Mouse (Mus musculus) regulatory T cell (primary cell): ENCODE measurements around the gene Ttc34.

Experiments
- in situ Hi-C: fragments of 300-600 bp; cut with MboI, MseI; formaldehyde crosslinking; loops from one replicate; pipeline ENCODE4 v1.15.1; 2025; ENCODE audit warnings: high pct_unique_total_duplicates

Ttc34 gene

GRCm38 (mm10) chr4:154857366-154858240, 20.3 kb downstream of the Ttc34 start:
- in situ Hi-C loops, result no loop called here

DNA sequence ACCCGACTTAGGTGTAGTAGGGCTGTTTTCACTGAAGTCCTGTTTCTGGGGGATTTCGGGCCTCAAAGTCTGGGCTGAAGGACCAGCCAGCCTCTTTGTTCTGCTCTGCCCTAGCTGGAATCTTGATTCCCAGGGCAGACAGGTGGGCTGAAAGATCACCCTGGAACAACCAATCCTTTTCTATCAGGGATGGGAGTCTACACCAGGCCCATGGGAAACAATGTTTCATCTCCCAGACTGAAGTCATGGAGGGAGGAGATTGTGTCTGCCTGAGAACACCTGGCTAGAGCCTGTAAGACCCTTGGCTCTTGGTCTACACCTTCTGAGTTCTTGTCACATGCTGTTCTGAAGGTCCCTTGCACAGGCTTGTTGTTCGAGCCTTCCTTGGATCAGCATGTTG, 21.3 kb downstream of the Ttc34 start:
- in situ Hi-C loops, result no loop called here

DNA sequence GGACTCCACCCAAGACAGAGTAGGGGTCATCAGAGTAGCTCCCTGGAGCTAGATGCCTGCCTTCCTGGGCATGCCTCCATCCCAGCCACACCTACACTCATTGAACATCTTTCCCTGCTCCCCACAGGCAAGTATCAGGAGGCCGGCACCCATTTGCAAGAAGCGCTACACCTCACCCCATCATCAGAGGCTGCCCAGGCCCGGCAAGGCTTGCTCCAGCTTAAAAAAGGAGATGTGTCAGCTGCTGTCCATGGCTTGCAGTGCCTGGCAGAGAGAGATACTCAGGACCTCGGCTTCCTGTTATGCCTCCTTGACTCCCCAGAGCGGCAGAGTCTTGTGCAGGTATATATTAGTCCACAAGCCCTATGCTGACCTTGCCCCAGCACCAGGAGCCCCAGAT, 24.7 kb downstream of the Ttc34 start:
- in situ Hi-C loops, result no loop called here

DNA sequence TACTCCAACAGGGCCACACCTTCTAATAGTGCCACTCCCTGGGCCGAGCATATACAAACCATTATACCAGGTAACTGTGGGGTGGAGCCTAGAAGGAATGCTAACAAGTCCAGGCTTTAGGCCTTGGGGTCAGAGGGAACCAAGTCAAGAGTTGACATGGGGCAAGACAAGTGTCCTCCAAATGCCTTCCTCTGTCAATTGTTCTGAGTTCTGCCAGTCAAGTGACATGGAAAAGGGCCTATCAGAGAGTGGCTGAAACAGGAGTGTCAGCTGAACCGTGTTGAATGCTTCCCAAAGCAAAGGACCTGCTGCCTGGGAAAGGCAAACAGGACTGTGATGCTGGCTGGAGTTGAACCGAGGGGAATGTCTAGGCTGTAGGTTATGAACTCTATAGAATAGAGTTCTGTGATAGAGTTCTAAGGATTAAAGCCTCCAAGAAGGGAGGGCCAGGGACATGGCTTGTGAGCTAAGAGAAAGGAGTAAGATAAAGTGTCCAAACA, 26.2 kb downstream of the Ttc34 start:
- in situ Hi-C loops, result no loop called here

DNA sequence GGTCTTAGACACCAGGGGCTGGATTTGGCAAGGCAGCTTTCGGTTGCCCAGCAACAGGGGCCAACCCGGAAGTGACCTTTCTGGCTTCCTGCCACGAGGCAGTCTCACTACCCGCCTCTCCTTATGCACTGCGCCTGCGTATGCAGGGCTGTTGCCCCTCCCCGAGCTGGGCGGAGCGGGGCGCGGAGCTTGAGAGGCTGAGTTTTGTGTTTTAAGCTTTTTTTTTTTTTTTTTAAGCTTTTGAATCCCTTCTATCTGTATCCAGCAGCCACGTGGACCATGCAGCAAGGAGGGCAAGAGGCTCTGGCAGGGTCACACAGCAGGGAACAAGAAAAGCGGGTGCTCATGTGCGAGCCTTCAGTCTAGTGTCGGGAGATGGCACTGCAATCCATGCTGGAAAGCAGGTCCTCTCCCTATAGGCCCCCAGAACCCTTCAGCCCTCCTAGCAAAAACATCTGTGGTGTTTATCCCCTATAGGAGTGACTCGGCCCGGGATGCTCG, 27.1 kb downstream of the Ttc34 start:
- in situ Hi-C loops, result no loop called here

DNA sequence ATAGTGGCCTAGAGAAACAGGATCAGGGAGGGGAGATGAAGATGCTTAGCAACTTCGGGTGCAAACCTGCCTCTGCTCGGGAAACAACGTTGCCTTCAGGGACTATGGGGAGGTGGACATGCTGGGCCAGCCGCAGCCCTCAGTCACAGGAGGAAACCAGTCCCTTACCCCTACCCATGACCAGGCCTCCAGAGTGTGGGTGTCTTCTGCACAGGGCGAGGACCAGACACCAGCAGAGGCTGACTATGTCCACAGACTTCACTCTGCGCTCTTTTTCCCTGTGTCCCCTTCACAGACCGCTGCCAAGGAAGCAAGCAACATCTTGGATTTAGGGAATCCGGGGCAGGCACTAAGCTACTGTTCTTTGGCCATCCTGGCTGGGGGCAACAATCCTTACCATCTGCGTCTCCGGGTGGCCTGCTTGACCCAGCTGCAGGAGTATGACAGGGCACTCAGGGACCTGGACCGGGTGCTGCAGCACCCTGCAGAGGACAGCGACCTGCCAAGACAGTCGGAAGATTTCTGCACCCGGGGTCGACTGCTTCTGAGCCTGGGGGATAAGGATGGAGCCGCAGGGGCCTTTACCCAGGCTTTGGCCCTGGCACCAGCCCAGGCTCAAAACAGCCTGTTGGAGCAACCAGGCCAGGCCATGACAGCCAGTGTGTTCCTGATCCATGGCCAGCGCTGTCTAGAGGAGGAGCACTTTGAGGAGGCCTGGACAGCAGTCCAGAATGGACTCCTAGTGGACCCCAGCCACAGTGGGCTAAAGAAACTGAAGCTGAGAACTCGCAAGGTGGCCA, 27.9 kb downstream of the Ttc34 start:
- in situ Hi-C loops, result loop anchor here (5.0 kb wide), 1 partner anchor 197 kb away; no protein-coding TSS in a partner anchor

GRCm38 (mm10) chr4:154866391-154866790, 29.1 kb downstream of the Ttc34 start:
- in situ Hi-C loops, result loop anchor here (5.0 kb wide), 1 partner anchor 196 kb away; no protein-coding TSS in a partner anchor

DNA sequence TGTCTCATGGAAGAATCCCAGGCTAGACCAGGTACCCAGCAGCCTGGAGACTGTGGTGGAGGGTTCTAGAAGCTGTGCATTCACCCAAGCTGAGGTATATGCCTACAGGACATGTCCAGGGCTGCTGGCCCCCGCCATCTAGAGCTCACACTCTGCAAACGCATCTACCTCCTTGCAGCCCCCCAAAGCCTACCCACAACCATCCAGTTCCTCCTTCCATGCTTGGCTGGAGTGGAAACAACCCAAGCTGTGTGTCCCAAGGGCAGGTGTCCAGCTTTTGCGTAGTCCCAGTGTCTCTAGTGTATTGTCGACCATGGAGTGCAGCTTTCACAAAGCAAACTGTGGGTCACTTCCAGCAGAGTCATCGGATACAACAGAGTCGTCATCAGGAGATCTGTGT, 30.0 kb downstream of the Ttc34 start:
- in situ Hi-C loops, result loop anchor here (5.0 kb wide), 1 partner anchor 195 kb away; no protein-coding TSS in a partner anchor

DNA sequence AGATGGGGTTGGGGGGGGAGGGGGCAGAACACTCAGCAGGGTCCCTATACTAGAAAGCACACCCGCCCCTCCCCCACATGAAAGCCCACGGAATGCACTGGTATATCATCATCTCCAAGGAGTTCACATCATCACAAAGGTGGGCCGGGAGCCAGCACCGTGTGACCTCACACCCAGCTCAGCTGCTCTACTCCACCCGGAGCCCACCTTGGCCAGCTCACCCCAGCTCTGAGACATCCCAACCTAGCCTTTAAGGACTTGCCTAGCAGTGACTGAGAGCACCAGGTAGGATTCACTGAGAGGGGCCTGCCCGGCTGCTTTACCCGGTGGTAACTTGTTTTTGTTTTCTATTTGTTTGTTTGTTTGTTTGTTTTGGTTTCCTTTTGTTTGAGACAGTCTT, 32.2 kb downstream of the Ttc34 start, which contains the start of gene Mmel1:
Gene Mmel1 (plus strand): TSS at position 146 of the 400 bp plus-strand sequence.
- in situ Hi-C loops, result loop anchor here (5.0 kb wide), 1 partner anchor 193 kb away; no protein-coding TSS in a partner anchor

GRCm38 (mm10) chr4:154870721-154871120, 33.5 kb downstream of the Ttc34 start:
- in situ Hi-C loops, result loop anchor here (5.0 kb wide), 1 partner anchor 53 kb away; no protein-coding TSS in a partner anchor

DNA sequence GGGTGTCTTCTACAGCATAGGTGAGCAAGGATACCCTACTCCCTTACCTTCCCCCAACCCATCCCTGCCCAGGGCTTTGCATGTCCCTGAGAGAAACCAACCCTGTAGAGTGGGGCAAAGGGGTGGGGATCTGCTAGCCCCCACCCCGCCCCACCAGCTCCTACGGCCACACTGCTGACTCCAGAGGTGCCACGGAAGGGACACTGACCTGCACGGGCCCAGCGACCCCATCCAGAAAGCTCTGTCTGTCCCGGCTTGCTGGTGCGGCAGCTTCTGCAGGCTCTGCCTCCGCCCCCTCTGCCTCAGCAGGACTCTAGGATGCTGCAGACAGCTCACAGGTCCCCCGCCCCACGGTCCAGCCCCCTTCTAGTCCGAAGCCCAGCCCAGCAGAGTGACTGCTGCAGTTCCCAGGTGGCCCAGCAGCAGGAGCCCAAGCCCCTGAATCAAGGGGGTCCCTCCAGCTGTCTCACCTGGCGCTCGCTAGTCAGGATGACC, 34.5 kb downstream of the Ttc34 start:
- in situ Hi-C loops, result loop anchor here (5.0 kb wide), 1 partner anchor 55 kb away; no protein-coding TSS in a partner anchor

DNA sequence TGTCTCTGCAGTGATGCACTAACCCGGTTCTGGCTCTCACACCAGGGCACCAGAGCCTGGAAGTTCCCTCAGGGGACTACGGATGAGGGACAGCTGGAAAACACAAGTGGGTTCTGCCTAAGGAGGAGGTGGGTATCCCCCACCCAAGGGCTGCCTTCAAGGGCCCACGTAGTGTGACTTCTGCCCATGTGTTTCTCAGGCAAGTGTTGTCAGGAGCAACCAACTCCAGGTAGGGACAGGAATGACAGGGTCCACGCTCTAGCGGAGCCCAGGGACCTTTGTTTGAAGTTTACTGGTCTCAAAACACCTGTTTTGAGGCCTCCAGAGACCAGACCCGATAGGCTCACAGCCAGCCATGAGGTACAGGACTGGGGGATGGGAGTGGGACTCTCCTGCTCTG, 35.9 kb downstream of the Ttc34 start:
- in situ Hi-C loops, result loop anchor here (5.0 kb wide), 1 partner anchor 56 kb away; no protein-coding TSS in a partner anchor

- in situ Hi-C loops, result no loop called here
Measured at GRCm38 (mm10) chr4:154877864-154878548, 40.7 kb downstream of the Ttc34 start.

DNA sequence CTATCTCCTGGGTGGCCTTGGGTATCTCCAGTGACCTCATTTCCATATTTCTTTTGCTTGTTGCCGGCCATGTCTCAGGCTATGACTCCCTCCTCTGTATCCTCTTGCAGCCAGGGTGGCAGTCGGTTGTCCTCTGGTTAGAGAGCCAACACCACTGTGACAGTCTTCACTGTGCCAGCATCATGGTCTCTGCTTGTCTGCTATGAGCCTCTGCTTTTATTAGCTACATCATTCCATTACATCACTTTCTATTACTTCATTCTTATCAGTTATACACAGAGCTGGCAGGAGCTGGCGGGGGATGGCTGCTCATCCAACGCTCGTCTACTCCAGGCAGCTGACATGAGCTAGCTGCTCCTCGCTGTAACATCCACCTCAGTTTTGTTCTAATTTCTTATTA, 43.5 kb downstream of the Ttc34 start:
- in situ Hi-C loops, result loop anchor here (5.0 kb wide), 1 partner anchor 62 kb away; no protein-coding TSS in a partner anchor

DNA sequence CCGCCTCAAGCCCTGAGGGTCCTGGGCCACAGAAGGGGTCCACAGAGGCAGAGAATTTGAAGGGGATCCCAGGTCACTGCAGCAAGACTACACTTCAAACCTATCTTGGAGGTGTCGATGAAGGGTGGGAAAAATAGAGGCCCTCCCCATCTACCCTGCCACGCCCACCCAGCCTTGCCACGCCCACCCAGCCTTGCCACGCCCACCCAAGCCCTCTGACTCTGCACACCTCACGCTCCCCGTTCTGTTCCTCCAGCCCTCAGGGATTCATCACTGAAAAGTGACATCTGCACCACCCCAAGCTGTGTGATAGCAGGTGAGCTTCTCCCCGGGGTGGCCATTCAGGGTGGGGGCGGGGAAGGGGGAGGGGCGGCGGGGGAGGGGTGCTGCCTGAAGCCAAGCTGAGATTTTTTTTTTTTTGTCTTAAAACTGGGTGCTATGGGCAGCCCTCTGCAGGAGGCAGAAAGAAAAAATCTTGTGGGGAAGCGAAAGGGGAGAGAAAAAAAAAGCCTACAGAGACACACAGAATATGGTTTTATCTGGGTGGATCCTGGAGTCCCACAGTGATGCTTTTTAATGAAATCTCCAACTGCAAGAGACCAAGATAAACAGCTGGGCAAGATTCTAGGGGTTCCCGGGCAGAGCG, 44.9 kb downstream of the Ttc34 start:
- in situ Hi-C loops, result loop anchor here (5.0 kb wide), 1 partner anchor 60 kb away; no protein-coding TSS in a partner anchor

GRCm38 (mm10) chr4:154885416-154885815, 48.2 kb downstream of the Ttc34 start:
- in situ Hi-C loops, result no loop called here

- in situ Hi-C loops, result no loop called here
Measured at GRCm38 (mm10) chr4:154886876-154887592, 49.8 kb downstream of the Ttc34 start.

- in situ Hi-C loops, result no loop called here
Measured at GRCm38 (mm10) chr4:154887593-154888250, 50.5 kb downstream of the Ttc34 start.

DNA sequence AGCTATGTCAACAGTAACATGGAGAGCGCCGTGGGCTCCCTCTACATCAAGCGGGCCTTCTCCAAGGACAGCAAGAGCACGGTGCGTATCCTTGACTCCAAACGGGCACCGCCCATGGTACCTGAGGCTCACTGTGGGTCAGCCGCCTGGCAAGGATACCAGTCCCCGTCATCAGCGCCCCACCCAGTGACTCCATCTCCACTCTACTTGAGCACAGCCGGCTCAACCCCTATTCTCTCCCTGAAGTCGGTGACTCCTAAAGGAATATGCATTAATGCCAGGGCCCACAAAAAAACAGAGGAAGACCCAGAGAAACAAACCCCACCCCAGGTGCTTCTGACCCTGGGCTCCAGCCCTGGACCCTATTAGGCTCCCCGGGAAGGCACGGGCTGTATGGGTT, 53.6 kb downstream of the Ttc34 start:
- in situ Hi-C loops, result no loop called here
